Mouse (Mus musculus) CH12.LX (cell line): ENCODE results near the gene Ptgir.

ENCODE experiments used
- BHLHE40 ChIP-seq: IDR thresholded peaks from 2 replicates; pipeline ENCODE4 v1.6.1; 2011; ENCODE audit warnings: mild to moderate bottlenecking, low read depth, low read length, improper control_type of control experiment
- CTCF ChIP-seq, 2 experiments: IDR thresholded peaks in 1 of 2; conservative IDR thresholded peaks in 1 of 2; 2 replicates each; pipeline ENCODE4 v1.5.1; 2011 to 2012; ENCODE audit warnings: low read depth in 2 of 2, low read length in 2 of 2, improper control_type of control experiment in 1 of 2, inconsistent platforms in 1 of 2, mild to moderate bottlenecking in 1 of 2, moderate library complexity in 1 of 2
- EP300 ChIP-seq: IDR thresholded peaks from 2 replicates; pipeline ENCODE4 v1.6.1; 2011; ENCODE audit warnings: low read length, improper control_type of control experiment
- ETS1 ChIP-seq: conservative IDR thresholded peaks from 2 replicates; pipeline ENCODE4 v1.6.1; 2012; ENCODE audit warnings: low read depth, mild to moderate bottlenecking, inconsistent platforms, low read length, improper control_type of control experiment, moderate library complexity
- GABPA ChIP-seq: IDR thresholded peaks from 2 replicates; pipeline ENCODE4 v1.6.1; 2012; ENCODE audit warnings: low read depth, low read length, improper control_type of control experiment, inconsistent platforms; ENCODE audit not compliant: insufficient replicate concordance
- MAFK ChIP-seq: IDR thresholded peaks from 2 replicates; pipeline ENCODE4 v1.6.1; 2011; ENCODE audit warnings: low read length, improper control_type of control experiment; ENCODE audit not compliant: insufficient replicate concordance
- MAX ChIP-seq: IDR thresholded peaks from 2 replicates; pipeline ENCODE4 v1.6.1; 2011; ENCODE audit warnings: low read length, improper control_type of control experiment
- MEF2A ChIP-seq: IDR thresholded peaks from 2 replicates; pipeline ENCODE4 v1.6.1; 2014; ENCODE audit warnings: low read depth, mild to moderate bottlenecking, inconsistent platforms, low read length, improper control_type of control experiment, borderline replicate concordance
- TCF12 ChIP-seq: IDR thresholded peaks from 2 replicates; pipeline ENCODE4 v1.6.1; 2014; ENCODE audit warnings: low read depth, mild to moderate bottlenecking, inconsistent platforms, low read length, improper control_type of control experiment
- USF1 ChIP-seq: IDR thresholded peaks from 2 replicates; pipeline ENCODE4 v1.6.1; 2014; ENCODE audit warnings: low read depth, mild to moderate bottlenecking, inconsistent platforms, low read length, improper control_type of control experiment

- TF ChIP-seq CTCF (conservative IDR thresholded peaks at IDR 0.05 in 1 of 2, IDR thresholded peaks at IDR 0.05 in 1 of 2; ENCODE audit: low read depth in 2 of 2, low read length in 2 of 2) (no peak), USF1 (no peak), BHLHE40 (no peak), MAX (no peak), TCF12 (no peak), MAFK (no peak), ETS1 (no peak), GABPA (no peak), MEF2A (no peak), EP300 (no peak)
These were observed 15.3 kb upstream of the Ptgir start for GRCm38 (mm10) chr7:16890944-16891343.
